ENCODE assay signal across 20 mouse cellular contexts in the genomic region with DNA sequence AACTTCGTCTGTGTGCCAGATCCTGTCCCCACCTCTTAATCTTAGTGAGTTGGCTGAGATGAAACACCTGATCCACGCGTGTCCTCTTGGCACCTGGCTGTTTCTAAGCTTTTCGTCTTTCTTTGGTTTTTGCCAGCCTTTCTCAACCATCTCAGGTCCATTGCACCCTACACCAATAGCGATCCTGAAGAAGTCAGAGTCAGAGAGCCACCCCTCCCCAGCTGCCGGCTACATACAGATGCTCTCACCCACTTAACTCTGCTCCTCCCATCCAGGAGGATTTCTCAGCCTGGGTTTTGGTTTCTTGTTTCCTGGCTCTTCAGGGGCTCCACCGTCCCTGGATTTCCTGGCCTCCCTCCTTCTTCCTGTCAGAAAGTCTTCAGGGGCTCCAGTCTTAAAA. TPM values are rescaled to one million over a fixed set of nuclear protein-coding genes. Genes with fewer than 3 reads are reported as not detected.
DNase-seq lines count a peak whose midpoint lies in the region; ATAC-seq and TF ChIP-seq lines count a peak whose summit lies in the region.
"Had no signal": no experiment of that assay in that cellular context is flagged by ENCODE, and none has a peak within 500 bp of the region (broad histone marks: within the 10 kb centered on the region; RNA-seq: fewer than 3 reads in every experiment).

No protein-coding gene starts in this region.

- TF ChIP-seq CTCF in lung, adult 2 months (IDR thresholded peaks at IDR 0.05; ENCODE audit: insufficient read depth, low read length), result no peak

- no peaks in the 10 kb centered on the region for H3K36me3 ChIP-seq in limb, embryonic 14.5 days (ENCODE audit: control insufficient read depth, insufficient read depth, low read length)
- H3K36me3 ChIP-seq in limb, embryonic 10.5 days, result no peaks in the 10 kb centered on the region
- H3K36me3 ChIP-seq in embryonic facial prominence, embryonic 13.5 days, result no peaks in the 10 kb centered on the region
- H3K36me3 ChIP-seq: forebrain, embryonic 10.5 days; heart, embryonic 13.5 days; hindbrain, embryonic 12.5 days; hindbrain, embryonic 15.5 days had no signal

- whole genome bisulfite sequencing in limb, embryonic 14.5 days, result 72% methylated on average over 7 of the region's 7 CpGs
- whole genome bisulfite sequencing in limb, embryonic 10.5 days, result 79% methylated on average over 7 of the region's 7 CpGs
- WGBS in embryonic facial prominence, embryonic 13.5 days, result 61% methylated on average over 7 of the region's 7 CpGs
- WGBS in lung, adult 2 months, result 68% methylated on average over 7 of the region's 7 CpGs

- no peak overlapping the region for H3K4me3 ChIP-seq in limb, embryonic 14.5 days (replicated peaks; ENCODE audit: low read length)
- H3K4me3 ChIP-seq in limb, embryonic 10.5 days, result no peak overlapping the region
- H3K4me3 ChIP-seq in embryonic facial prominence, embryonic 13.5 days, result no peak overlapping the region
- H3K4me3 ChIP-seq in lung, adult 2 months (replicated peaks; ENCODE audit: extremely low read depth, low read depth, low read length), result no peak overlapping the region
- H3K4me3 ChIP-seq: forebrain, embryonic 10.5 days; forebrain, embryonic 13.5 days; heart, embryonic 13.5 days; hindbrain, embryonic 12.5 days; hindbrain, embryonic 15.5 days had no signal

- no peak for TF ChIP-seq POLR2A in limb, embryonic 14.5 days (IDR thresholded peaks at IDR 0.05; ENCODE audit: borderline replicate concordance, extremely low read depth, insufficient read depth, insufficient read length)
- no peak for TF ChIP-seq POLR2A in lung, adult 2 months (IDR thresholded peaks at IDR 0.05; ENCODE audit: borderline replicate concordance, extremely low read depth, low read depth, low read length)

- intact Hi-C loops in heart, postnatal 10 days (cut with DNase I), result no loop called here

- no peaks in the 10 kb centered on the region for H3K4me1 ChIP-seq in limb, embryonic 14.5 days (ENCODE audit: control insufficient read depth, insufficient read depth, low read length)
- H3K4me1 ChIP-seq in limb, embryonic 10.5 days, result peaks cover 16% of the 10 kb centered on the region
- H3K4me1 ChIP-seq in embryonic facial prominence, embryonic 13.5 days, result peaks cover 23% of the 10 kb centered on the region; the same call in 1 of the 2 replicates
- H3K4me1 ChIP-seq in lung, adult 2 months (ENCODE audit: control insufficient read depth, insufficient read depth, low read length), result peaks cover 2% of the 10 kb centered on the region; the same call in 1 of the 2 replicates

- H3K9ac ChIP-seq in limb, embryonic 14.5 days (ENCODE audit: low read depth, low read length, severe bottlenecking), result 0 out of 2 replicates have a peak overlapping the region, but pooled peaks have one; percentile 16
- no peak overlapping the region for H3K9ac ChIP-seq in embryonic facial prominence, embryonic 13.5 days
- H3K9ac ChIP-seq: forebrain, embryonic 13.5 days; forebrain, postnatal 0 days; heart, embryonic 13.5 days; hindbrain, embryonic 12.5 days; hindbrain, embryonic 15.5 days had no signal

- no peaks in the 10 kb centered on the region for H3K27me3 ChIP-seq in limb, embryonic 14.5 days (ENCODE audit: control insufficient read depth, insufficient read depth, low read length)
- H3K27me3 ChIP-seq in limb, embryonic 10.5 days (ENCODE audit: low read depth, poor library complexity, severe bottlenecking), result 0 out of 2 replicates have a peak, but pooled peaks cover 4% of the 10 kb centered on the region
- no peaks in the 10 kb centered on the region for H3K27me3 ChIP-seq in embryonic facial prominence, embryonic 13.5 days
- H3K27me3 ChIP-seq: heart, embryonic 13.5 days; hindbrain, embryonic 12.5 days; hindbrain, embryonic 15.5 days had no signal

- no peak overlapping the region for H3K27ac ChIP-seq in limb, embryonic 14.5 days (replicated peaks; ENCODE audit: low read depth, low read length)
- no peak overlapping the region for H3K27ac ChIP-seq in limb, embryonic 10.5 days
- H3K27ac ChIP-seq in embryonic facial prominence, embryonic 13.5 days, result 0 out of 2 replicates have a peak overlapping the region, but pooled peaks have one; percentile 7
- H3K27ac ChIP-seq: forebrain, embryonic 10.5 days; forebrain, embryonic 13.5 days; hindbrain, embryonic 12.5 days; hindbrain, embryonic 15.5 days had no signal

- H3K9me3 ChIP-seq in limb, embryonic 14.5 days (ENCODE audit: control insufficient read depth, low read length), result no peaks in the 10 kb centered on the region
- H3K9me3 ChIP-seq in limb, embryonic 10.5 days (replicated peaks), result no peaks in the 10 kb centered on the region
- no peaks in the 10 kb centered on the region; the same call in 1 of the 2 replicates for H3K9me3 ChIP-seq in embryonic facial prominence, embryonic 13.5 days
- H3K9me3 ChIP-seq: forebrain, embryonic 10.5 days; forebrain, embryonic 13.5 days; heart, embryonic 13.5 days; hindbrain, embryonic 12.5 days; hindbrain, embryonic 15.5 days had no signal

- peak; percentile 92 for DNase-seq in heart, adult 11 months
- no peak for DNase-seq in heart, postnatal 10 days
- no peak for DNase-seq in limb, embryonic 14.5 days (ENCODE audit: low spot score)
- DNase-seq in limb, embryonic 10.5 days (ENCODE audit: low spot score), result no peak
- DNase-seq in lung, adult 2 months, result no peak
- DNase-seq: adrenal gland, adult 8-10 months; adrenal gland, postnatal 25 days; cerebellum, adult 11-12 months; cerebellum, adult 8-10 months; cerebellum, postnatal 36 days; forebrain, postnatal 0 days; kidney, adult 18-20 months had no signal

- no peak overlapping the region for H3K4me2 ChIP-seq in limb, embryonic 14.5 days (replicated peaks; ENCODE audit: low read depth, low read length, severe bottlenecking)
- no peak overlapping the region for H3K4me2 ChIP-seq in embryonic facial prominence, embryonic 13.5 days
- H3K4me2 ChIP-seq: forebrain, embryonic 13.5 days; heart, embryonic 13.5 days; hindbrain, embryonic 12.5 days; hindbrain, embryonic 15.5 days had no signal

- ATAC-seq in limb, embryonic 14.5 days (ENCODE audit: low FRiP score, low read depth), result no peak
- ATAC-seq in embryonic facial prominence, embryonic 13.5 days (ENCODE audit: insufficient number of reproducible peaks, insufficient read depth, low FRiP score, low TSS enrichment, low read depth), result no peak
- ATAC-seq: activated CD4-positive, CD25-positive, alpha-beta regulatory T cell, adult 4 months; CD4-positive, CD25-positive, alpha-beta regulatory T cell, adult 4 months; forebrain, embryonic 13.5 days; forebrain, postnatal 0 days had no signal

RNA-seq across cellular contexts. Expression of a gene that starts 11.6 kb away (rescaled TPM):
- 10 to 100 TPM; 53.0 to 57.2 TPM for total RNA-seq in heart, postnatal 10 days (2021)
- polyA plus RNA-seq in limb, embryonic 14.5 days (2012; rRNA removed), result 115 TPM in 2 replicates
- 86.6 and 99.3 TPM in 2 replicates for polyA plus RNA-seq in limb, embryonic 14.5 days (2014; fragmentation: Nextera tagmentation; extraction: Ambion mirVana)
- polyA plus RNA-seq in limb, embryonic 10.5 days (2016; fragmentation: Nextera tagmentation; extraction: Ambion mirVana), result 116 and 131 TPM in 2 replicates
- polyA plus RNA-seq in embryonic facial prominence, embryonic 13.5 days (2015; fragmentation: Nextera tagmentation; extraction: Ambion mirVana), result 114 and 129 TPM in 2 replicates
- 105 and 111 TPM in 2 replicates for polyA plus RNA-seq in lung, adult 2 months (2012; rRNA removed)

RNA-seq across cellular contexts. Expression of a gene that starts 13.0 kb away (rescaled TPM):
- total RNA-seq in heart, postnatal 10 days (2021), result 100 to 1,000 TPM; 152 to 159 TPM
- 385 and 390 TPM in 2 replicates for polyA plus RNA-seq in limb, embryonic 14.5 days (2012; rRNA removed)
- 561 and 596 TPM in 2 replicates for polyA plus RNA-seq in limb, embryonic 14.5 days (2014; fragmentation: Nextera tagmentation; extraction: Ambion mirVana)
- polyA plus RNA-seq in limb, embryonic 10.5 days (2016; fragmentation: Nextera tagmentation; extraction: Ambion mirVana), result 820 and 832 TPM in 2 replicates
- 702 and 727 TPM in 2 replicates for polyA plus RNA-seq in embryonic facial prominence, embryonic 13.5 days (2015; fragmentation: Nextera tagmentation; extraction: Ambion mirVana)
- 159 and 168 TPM in 2 replicates for polyA plus RNA-seq in lung, adult 2 months (2012; rRNA removed)
